Mouse (Mus musculus) embryonic fibroblast, embryonic 13.5 days (primary cell): ENCODE measurements around the gene Lysmd3.

Source experiments
- CTCF ChIP-seq: IDR thresholded peaks from 2 replicates; pipeline ENCODE4 v1.5.1; 2011; ENCODE audit warnings: mild to moderate bottlenecking, control low read depth, low read length, moderate library complexity, borderline replicate concordance; ENCODE audit not compliant: insufficient read depth
- POLR2A ChIP-seq: IDR thresholded peaks from 2 replicates; pipeline ENCODE4 v1.6.1; 2011; ENCODE audit warnings: low read depth, mild to moderate bottlenecking, control low read depth, low read length, moderate library complexity

DNA sequence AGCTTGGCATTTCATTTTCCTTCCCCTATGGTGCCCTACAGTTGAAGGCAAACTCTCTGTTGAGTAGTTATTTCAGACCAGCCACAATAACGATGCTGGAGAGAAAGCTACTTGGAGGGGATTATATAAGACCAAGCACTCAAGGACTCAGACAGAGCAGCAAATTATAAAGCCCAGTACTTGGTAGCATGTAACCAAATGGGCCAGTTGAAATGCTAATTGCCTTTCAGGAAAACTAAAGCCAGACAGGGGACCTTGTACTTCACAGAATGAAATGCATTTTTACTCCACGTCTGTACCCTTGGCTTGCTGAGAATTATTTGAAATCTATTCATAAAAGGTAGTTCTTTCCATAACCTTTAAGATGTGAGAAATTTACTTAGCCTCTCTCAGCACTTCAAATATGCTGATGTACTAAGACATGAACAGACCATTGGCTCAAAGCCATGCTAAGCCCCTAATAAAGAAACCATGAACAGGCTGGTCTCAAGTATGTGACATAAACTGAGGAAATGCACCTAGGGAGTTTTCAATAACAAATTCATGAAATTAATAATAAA, 28.8 kb upstream of the Lysmd3 start:
- TF ChIP-seq CTCF (no peak), POLR2A (no peak)
